Mouse (Mus musculus) mouse trophoblast stem cell (cell line): ENCODE data around the gene Fbxo9.

Experiments used
- in situ Hi-C, 2 experiments: fragments of 300-500 bp; cut with MseI, MboI; formaldehyde crosslinking; loops; 2 replicates in 1 of 2; 3 replicates in 1 of 2; pipeline ENCODE4 v1.15.1; 2025

The Fbxo9 gene

DNA sequence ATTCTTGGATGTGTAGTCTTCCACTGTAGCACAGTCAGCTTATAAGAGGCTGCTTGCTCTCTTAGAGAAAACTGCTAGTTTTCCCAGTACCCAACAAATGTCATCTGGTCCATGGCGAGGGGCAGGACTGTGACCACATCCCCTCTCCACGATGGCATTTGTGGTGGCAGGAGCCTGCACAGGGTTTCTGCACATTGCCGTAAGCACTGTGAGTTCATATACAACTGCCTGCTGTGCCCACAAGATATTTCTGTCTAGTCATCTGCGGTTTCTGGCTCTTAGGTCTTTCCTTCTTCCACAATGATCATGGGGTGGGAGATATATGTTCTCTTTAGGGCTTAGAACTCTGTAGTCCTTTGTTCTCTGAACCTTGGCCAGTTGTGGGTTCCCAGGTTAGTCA is 37.2 kb downstream of the Fbxo9 start:
- in situ Hi-C loops: no loop called here

DNA sequence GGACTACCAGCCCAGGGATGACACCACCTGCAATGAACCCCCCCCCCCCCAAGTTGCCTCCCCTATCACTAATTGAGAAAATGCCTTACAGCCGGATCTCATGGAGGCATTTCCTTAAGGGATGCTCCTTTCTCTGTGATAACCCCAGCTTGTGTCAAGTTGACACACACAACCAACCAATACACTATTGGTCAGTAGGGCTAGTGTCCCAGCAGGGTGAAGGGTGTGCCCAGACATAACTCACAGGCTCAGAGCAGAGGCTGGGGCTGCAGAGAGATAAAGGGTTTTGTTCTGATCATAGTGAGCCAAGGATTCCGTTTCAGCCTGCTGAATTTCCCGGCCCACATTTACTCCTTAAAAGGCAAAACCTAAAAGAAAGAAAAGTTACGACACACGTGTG is 38.4 kb downstream of the Fbxo9 start:
- in situ Hi-C loops: no loop called here

DNA sequence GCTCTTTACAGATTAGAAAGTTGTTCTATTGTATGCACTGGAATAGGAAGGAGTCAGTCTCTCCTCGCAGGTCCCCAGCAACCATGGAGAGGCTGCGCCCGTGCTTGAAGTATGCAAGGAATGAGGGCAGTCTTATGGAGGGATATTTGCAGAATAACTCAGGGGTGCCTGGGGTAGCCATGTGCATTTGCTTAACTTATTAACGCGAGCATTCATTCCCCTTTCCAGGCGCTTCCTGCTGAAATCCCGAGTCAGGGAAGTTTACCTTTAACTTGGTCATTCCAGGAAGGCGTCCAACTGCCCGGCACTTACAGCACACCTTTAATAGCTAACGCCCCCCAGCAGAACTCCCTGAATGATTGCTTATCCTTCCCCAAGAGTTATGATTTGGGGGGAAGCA is 44.7 kb downstream of the Fbxo9 start:
- in situ Hi-C loops: no loop called here

DNA sequence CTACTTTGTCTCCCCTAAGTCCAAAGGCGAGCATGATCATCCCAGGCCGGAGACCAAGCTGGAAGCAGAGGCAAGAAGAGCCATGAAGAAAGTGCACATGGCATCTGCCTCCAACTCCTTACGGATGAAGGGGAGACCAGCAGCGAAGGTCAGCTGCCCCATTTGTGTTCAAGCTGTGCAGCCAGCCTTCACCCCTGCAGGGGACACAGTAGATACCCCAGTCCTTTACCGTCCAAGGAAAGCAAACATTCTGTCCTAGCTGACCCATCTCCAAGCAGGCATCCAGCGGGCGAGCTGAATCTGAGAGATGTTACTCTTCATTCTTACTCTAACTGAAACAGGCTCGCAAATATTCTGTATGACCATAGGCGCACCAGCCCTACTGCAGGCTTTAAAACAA is 46.5 kb downstream of the Fbxo9 start:
- in situ Hi-C loops: no loop called here

DNA sequence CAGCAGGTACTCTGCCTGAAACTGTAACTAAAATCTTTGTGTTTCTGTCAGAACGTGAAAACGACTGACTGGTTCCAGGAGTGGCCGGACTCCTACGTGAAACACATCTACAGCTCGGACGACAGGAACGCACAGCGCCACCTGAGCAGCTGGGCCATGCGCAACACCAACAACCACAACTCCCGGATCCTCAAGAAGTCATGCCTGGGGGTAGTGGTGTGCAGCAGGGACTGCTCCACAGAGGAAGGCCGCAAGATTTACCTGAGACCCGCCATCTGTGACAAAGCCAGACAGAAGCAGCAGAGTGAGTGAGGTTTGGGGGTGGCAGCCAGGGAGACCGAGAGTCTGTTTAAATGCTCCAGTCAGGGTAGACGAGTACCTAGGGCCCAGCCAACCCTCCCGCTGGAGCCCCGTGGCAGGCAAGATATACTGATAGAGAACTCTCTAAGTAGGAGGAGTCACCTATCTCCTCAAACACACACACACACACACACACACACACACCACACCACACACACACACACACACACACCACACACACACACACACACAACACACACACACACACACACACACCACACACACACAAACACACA is 49.2 kb downstream of the Fbxo9 start:
- in situ Hi-C loops: no loop called here

DNA sequence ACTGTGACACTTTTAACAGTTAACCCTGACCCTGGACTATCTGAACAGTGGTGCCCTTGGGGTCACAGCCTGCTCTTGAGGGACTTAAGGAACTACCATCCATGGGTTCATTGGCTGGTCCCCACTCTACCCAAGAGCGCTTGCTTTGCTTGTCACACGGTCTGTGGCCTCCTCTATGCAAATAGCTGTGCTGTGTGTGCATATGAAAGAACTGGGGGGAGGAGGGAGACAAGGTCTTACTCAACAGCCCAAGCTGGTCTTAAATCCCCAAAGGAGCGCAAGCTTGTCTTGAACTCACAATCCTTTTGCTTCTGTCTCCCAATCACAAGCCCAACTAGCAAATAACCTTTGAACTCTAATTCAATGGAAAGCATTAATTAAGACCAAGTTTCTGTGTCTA is 54.6 kb downstream of the Fbxo9 start:
- in situ Hi-C loops: no loop called here

DNA sequence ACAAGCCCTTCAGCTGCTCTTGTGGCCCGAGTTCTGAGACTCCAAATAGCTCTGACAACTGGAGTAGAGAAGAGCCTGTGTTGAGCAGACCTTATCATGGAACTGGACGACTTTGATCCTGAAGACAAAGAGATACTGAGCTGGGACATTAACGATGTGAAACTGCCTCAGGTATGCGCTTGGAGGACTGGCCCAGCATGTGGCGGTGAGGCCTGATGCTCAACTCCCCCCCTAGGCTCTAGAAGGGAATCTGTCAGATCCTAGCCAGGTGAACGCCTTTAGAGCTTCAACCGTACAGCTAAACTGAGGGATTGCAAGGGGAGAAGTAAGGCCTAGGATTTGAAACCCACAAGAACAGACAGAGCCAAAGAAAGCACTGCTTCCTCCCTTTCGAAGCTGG is 55.0 kb downstream of the Fbxo9 start:
- in situ Hi-C loops: no loop called here

DNA sequence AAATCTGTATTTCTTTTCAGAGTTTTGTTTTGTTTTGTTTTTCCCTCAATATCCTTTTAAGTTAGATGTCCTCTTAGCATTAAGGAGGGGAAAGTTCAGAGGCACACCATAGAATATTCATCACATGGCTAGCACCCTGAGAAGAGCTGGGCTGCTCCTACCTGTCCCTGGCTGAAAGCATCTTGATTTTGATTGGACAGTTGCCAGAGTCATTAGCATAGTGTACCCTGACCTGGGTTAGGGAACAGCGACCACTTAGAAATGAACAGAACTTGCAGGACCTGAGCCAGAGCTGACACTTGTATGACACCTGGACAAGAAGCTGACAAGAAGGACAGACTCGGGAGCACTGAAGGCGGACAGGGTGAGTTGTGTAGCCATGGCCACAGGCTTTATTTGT is 57.2 kb downstream of the Fbxo9 start, which contains the start of gene Gcm1:
Gene Gcm1 (plus strand): TSS at position 248 of the 400 bp plus-strand sequence.
- in situ Hi-C loops: no loop called here

DNA sequence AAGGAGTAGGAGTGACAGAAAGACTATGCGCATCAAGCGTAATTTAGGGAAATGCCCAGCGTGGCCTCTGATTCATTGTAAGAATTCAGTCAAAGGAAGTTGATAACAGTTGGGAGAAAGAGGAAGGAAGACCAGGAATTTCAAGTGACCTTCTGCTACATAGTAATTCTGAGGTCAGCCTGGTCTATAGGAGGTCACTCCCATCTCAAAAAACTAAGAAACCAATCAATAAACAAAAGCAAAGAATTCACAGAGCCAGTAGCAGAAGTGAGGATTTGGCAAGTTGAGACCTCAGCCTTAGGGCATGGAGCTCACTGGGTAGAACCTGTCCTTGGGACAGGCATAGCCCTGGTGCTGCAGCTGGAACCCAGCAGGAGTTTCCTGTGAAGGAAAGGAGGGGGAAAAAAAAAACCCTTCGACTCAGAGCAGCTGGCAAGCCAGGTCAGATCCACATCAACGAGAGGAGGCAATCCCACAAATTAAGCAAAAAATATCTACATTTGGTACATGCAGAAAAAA is 58.4 kb downstream of the Fbxo9 start:
- in situ Hi-C loops: no loop called here

DNA sequence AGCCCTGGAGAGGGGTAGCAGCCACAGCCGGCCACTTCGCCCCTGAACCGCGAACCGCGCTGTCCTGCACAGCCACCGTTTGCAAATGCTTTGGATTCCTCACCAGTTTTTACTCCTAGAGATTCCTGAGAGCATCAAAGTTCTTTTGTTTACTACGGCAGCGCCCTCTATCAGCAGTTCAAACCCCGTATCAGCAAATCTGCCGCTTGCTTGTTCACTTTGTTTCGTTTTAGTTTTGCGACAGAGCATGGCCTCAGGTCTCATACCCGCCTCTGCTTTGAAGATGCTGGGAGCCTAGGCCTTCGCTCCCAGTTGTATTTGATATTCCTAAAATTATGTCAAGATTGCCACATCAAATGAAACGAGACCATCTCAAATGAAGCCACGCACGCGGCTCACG is 62.1 kb downstream of the Fbxo9 start:
- in situ Hi-C loops: no loop called here

DNA sequence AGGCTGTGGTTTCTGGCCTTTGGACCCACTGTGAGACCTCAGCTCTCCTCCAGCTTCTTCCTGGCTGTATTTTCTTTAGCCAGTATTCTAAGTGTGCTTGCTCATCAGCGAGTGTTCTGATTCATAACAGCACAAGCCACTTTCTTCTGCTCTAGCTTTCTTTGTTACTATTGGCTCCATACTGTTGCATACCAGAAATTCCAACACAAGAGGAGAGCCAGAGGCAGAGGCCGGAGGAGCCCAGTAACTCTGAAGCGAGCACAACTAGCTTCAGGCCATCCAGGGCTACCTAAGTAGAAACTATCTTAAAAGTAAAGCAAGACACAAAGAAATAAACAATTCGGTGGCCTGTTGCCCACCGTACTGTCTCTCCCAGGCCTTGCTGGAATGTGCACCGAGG is 63.7 kb downstream of the Fbxo9 start:
- in situ Hi-C loops: no loop called here

DNA sequence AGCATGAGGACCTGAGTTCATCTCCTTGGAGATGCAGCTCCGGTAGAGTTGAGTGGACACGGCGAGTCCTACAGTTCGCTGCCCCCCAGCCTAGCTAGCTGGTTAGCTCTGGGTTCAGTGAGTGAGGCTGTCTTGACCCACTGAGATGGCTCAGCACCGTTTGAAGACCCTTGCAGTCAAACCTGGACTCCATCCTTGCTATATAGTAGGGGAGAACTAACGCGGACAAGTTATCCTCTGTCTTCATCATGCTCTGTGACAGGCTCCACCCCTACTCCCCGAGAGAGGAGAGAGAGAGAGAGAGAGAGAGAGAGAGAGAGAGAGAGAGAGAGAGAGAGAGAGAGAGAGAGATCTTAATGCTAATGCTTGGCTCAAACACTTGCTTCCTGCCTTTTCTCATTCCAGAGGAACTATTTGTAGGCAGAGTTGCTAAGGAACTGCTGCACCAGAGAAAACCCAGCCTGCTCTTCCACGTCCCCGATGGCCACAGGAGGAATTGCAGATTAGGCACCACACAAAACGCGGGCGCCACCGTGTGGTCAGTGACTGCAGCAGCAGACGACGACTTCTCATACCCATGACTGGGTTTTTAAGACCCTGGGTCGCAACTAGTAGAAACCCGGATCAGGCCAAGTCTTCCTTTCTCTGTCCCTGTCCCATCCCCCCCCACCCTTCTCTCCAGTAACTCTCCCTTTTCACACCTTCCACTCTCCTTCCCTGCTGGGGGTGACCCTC is 69.9 kb downstream of the Fbxo9 start:
- in situ Hi-C loops: no loop called here

DNA sequence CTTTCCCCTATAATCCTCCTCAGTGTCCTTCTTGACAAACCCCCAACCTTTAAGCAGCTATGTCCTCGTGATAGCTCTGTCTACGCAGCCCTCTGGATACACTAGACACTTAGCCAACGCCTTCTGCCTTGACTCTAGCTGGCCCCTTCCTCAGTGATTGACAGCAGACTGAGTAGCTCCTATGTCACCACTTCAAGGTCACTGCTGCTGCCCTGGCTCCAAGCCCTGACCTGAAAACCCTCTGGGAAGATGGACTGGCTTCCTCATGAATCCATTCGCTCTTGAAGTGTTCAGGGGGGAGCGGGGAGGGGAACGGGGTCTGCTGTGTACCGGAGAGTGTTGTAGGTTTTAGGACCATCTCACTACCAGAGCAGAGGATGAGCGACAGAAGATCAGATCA is 73.0 kb downstream of the Fbxo9 start:
- in situ Hi-C loops: no loop called here

DNA sequence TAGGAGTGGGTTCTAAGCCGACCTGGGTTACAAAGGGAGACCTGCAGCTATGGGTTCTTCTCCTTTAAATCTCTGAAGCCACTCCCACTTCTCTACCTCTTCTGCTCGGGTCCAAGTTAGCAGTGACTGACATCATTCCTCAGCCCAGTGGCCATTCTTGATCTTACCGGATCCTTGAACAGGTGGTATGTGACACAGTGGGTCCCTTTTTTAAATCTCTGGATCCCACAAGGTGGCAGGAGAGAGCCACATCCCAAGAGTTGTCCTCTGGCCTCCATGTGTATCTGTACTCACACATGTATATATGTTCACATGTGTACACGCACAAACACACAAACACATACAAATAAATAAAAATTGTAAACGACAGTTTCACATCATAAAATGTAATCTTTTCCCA is 73.6 kb downstream of the Fbxo9 start:
- in situ Hi-C loops: no loop called here

DNA sequence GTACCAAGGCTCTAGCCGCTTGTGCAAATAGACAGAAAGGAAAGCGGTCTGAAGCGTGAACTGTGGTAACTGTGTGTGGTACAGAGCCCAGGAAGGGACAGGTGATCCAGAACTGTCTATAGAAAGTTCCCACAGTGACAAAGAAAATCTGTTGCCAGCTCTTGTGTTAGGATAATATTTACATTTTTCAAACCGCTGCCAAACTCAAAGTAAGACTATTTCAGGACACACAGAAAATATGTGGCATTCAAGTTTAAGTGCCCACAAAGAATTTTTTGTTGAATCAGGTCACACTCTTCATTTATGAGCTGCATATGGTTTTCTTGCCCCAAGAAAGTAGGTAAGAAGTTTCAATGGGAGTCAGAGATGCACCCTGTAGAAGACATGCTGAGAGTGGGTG is 75.9 kb downstream of the Fbxo9 start:
- in situ Hi-C loops: no loop called here
